Mouse (Mus musculus) stomach, embryonic 16.5 days (tissue): Measurements from ENCODE around the gene Mrtfb. TPM values are rescaled to one million over a fixed set of nuclear protein-coding genes. Genes with fewer than 3 reads are reported as not detected.
A peak's percentile ranks its signal among the peaks of the same experiment; 100 is the strongest.

Experiments
- ATAC-seq: fragments of 200-750 bp; cut with Nextera tagmentation; 2 replicates; pipeline ENCODE4 v1.8.0; 2017; ENCODE audit warnings: moderate number of reproducible peaks, moderate TSS enrichment; ENCODE audit not compliant: insufficient read depth, low FRiP score
- H3K27ac ChIP-seq: fragments of 300-500 bp; sonication (generic); 2 replicates; pipeline ENCODE4 v1.5.1; 2014; ENCODE audit warnings: low read length
- H3K27me3 ChIP-seq: fragments of 300-500 bp; sonication (generic); 2 replicates; pipeline ENCODE4 v1.6.1; 2014; ENCODE audit warnings: low read length, control low read depth, mixed read lengths; ENCODE audit not compliant: control insufficient read depth, insufficient read depth
- H3K36me3 ChIP-seq: fragments of 300-500 bp; sonication (generic); 2 replicates; pipeline ENCODE4 v1.6.1; 2014; ENCODE audit warnings: low read length; ENCODE audit not compliant: control insufficient read depth, insufficient read depth
- H3K4me1 ChIP-seq: fragments of 300-500 bp; sonication (generic); 2 replicates; pipeline ENCODE4 v1.6.1; 2014; ENCODE audit warnings: low read length, control low read depth, mixed read lengths; ENCODE audit not compliant: control insufficient read depth, insufficient read depth
- H3K4me2 ChIP-seq: fragments of 300-500 bp; sonication (generic); 2 replicates; pipeline ENCODE4 v1.6.1; 2014; ENCODE audit warnings: low read depth, low read length, mixed read lengths
- H3K4me3 ChIP-seq: fragments of 300-500 bp; sonication (generic); replicated peaks from 2 replicates; pipeline ENCODE4 v1.5.1; 2014; ENCODE audit warnings: mild to moderate bottlenecking, low read length
- H3K9ac ChIP-seq: fragments of 300-500 bp; sonication (generic); 2 replicates; pipeline ENCODE4 v1.6.1; 2014; ENCODE audit warnings: low read length
- H3K9me3 ChIP-seq: fragments of 300-500 bp; sonication (generic); replicated peaks from 2 replicates; pipeline ENCODE4 v1.6.1; 2016; ENCODE audit warnings: low read length, control low read depth; ENCODE audit not compliant: control insufficient read depth
- WGBS: fragments of 180-500 bp; shearing (Covaris S2); extraction: QIAGEN DNeasy Blood & Tissue Kit; methylation state at CpG from one replicate; pipeline ENCODE4 v1.1.7; 2014; 5-methylcytosine and 5-hydroxymethylcytosine counted together
- polyA plus RNA-seq: library from polyadenylated mRNA; unstranded; fragments of >200 nt; fragmentation: Nextera tagmentation; extraction: Ambion mirVana; gene quantifications from 2 replicates; pipeline ENCODE4 v1.2.1, GENCODE M21; 2015

The Mrtfb gene
- polyA plus RNA-seq, 1 experiment from 2014 or later = 19.3 TPM

GRCm38 (mm10) chr16:13353927-13354326 is 97.6 kb downstream of the Mrtfb start:
- Histone ChIP-seq H3K9ac (no peak overlapping the region), H3K36me3 (no peaks in the 10 kb centered on the region), H3K27ac (no peak overlapping the region), H3K27me3 (no peaks in the 10 kb centered on the region), H3K4me3 (no peak overlapping the region), H3K9me3 (no peaks in the 10 kb centered on the region), H3K4me2 (no peak overlapping the region), H3K4me1 (peaks cover 32% of the 10 kb centered on the region)
- WGBS = 41% methylated on average over 4 of the region's 4 CpGs
- no peak for ATAC-seq

- 0 out of 2 replicates have a peak overlapping the region, but pooled peaks have one; percentile 4 for H3K27ac ChIP-seq
- H3K4me2 ChIP-seq = no peak overlapping the region
- no peak overlapping the region for H3K4me3 ChIP-seq
- whole genome bisulfite sequencing = 42% methylated on average over 5 of the region's 5 CpGs
- no peaks in the 10 kb centered on the region for H3K27me3 ChIP-seq
- no peaks in the 10 kb centered on the region for H3K9me3 ChIP-seq
- H3K9ac ChIP-seq = no peak overlapping the region
- H3K36me3 ChIP-seq = no peaks in the 10 kb centered on the region
- H3K4me1 ChIP-seq = peaks cover 35% of the 10 kb centered on the region
- ATAC-seq = no peak
Observed at GRCm38 (mm10) chr16:13354431-13354830, 98.2 kb downstream of the Mrtfb start.

GRCm38 (mm10) chr16:13357806-13358679 is 101.8 kb downstream of the Mrtfb start:
- ATAC-seq = peak; percentile 71
- Histone ChIP-seq H3K27me3 (no peaks in the 10 kb centered on the region), H3K4me1 (peaks cover 39% of the 10 kb centered on the region), H3K4me2 (peak overlapping the region; percentile 43), H3K9me3 (no peaks in the 10 kb centered on the region), H3K4me3 (peak overlapping the region; percentile 9), H3K27ac (peak overlapping the region; percentile 76), H3K9ac (peak overlapping the region; percentile 48; the same call in 1 of the 2 replicates), H3K36me3 (no peaks in the 10 kb centered on the region)
- 14% methylated on average over 15 of the region's 15 CpGs for WGBS

- Histone ChIP-seq H3K4me1 (peaks cover 35% of the 10 kb centered on the region), H3K4me2 (peak overlapping the region; percentile 43), H3K36me3 (no peaks in the 10 kb centered on the region), H3K9me3 (no peaks in the 10 kb centered on the region), H3K27me3 (no peaks in the 10 kb centered on the region), H3K27ac (peak overlapping the region; percentile 76), H3K9ac (peak overlapping the region; percentile 18; the same call in 1 of the 2 replicates), H3K4me3 (peak overlapping the region; percentile 9; the same call in 1 of the 2 replicates)
- no peak for ATAC-seq
Observed at GRCm38 (mm10) chr16:13358741-13359140, 102.5 kb downstream of the Mrtfb start.

- Histone ChIP-seq H3K9ac (peak overlapping the region; percentile 51; the same call in 1 of the 2 replicates), H3K27ac (peak overlapping the region; percentile 55; the same call in 1 of the 2 replicates), H3K4me2 (peak overlapping the region; percentile 43), H3K27me3 (no peaks in the 10 kb centered on the region), H3K9me3 (no peaks in the 10 kb centered on the region), H3K36me3 (no peaks in the 10 kb centered on the region), H3K4me3 (peak overlapping the region; percentile 16; the same call in 1 of the 2 replicates), H3K4me1 (peaks cover 28% of the 10 kb centered on the region)
- ATAC-seq = peak; percentile 46; the same call in 1 of the 2 replicates
- 25% methylated on average over 9 of the region's 9 CpGs for WGBS
Observed at GRCm38 (mm10) chr16:13359405-13359858, 103.2 kb downstream of the Mrtfb start.

GRCm38 (mm10) chr16:13360208-13360607 is 103.9 kb downstream of the Mrtfb start:
- Histone ChIP-seq H3K4me1 (peaks cover 26% of the 10 kb centered on the region), H3K27me3 (no peaks in the 10 kb centered on the region), H3K9ac (0 out of 2 replicates have a peak overlapping the region, but pooled peaks have one; percentile 21), H3K4me3 (no peak overlapping the region), H3K27ac (no peak overlapping the region), H3K36me3 (no peaks in the 10 kb centered on the region), H3K9me3 (no peaks in the 10 kb centered on the region), H3K4me2 (no peak overlapping the region)
- ATAC-seq = no peak

GRCm38 (mm10) chr16:13360835-13361234 is 104.6 kb downstream of the Mrtfb start:
- ATAC-seq = no peak
- WGBS = 68% methylated on average over 5 of the region's 5 CpGs
- no peak overlapping the region for H3K27ac ChIP-seq

GRCm38 (mm10) chr16:13363141-13363540 is 106.9 kb downstream of the Mrtfb start:
- H3K27me3 ChIP-seq = no peaks in the 10 kb centered on the region
- no peak for ATAC-seq
- H3K9ac ChIP-seq = no peak overlapping the region
- no peak overlapping the region for H3K27ac ChIP-seq
- H3K4me3 ChIP-seq = no peak overlapping the region
- no peaks in the 10 kb centered on the region for H3K9me3 ChIP-seq
- H3K4me2 ChIP-seq = no peak overlapping the region
- no peaks in the 10 kb centered on the region for H3K36me3 ChIP-seq
- H3K4me1 ChIP-seq = peaks cover 28% of the 10 kb centered on the region
- 77% methylated on average over 5 of the region's 5 CpGs for whole genome bisulfite sequencing

More at GRCm38 (mm10) chr16:13360835-13361234, 104.6 kb downstream of the Mrtfb start:
- Histone ChIP-seq H3K4me1 (peaks cover 26% of the 10 kb centered on the region), H3K4me2 (no peak overlapping the region), H3K36me3 (no peaks in the 10 kb centered on the region), H3K9ac (no peak overlapping the region), H3K9me3 (no peaks in the 10 kb centered on the region), H3K4me3 (no peak overlapping the region), H3K27me3 (no peaks in the 10 kb centered on the region)

GRCm38 (mm10) chr16:13364145-13364544 is 107.9 kb downstream of the Mrtfb start:
- 55% methylated on average over 3 of the region's 3 CpGs for WGBS
- Histone ChIP-seq H3K9me3 (no peaks in the 10 kb centered on the region), H3K4me2 (no peak overlapping the region), H3K4me1 (peaks cover 20% of the 10 kb centered on the region), H3K27ac (no peak overlapping the region), H3K4me3 (no peak overlapping the region), H3K9ac (no peak overlapping the region), H3K27me3 (no peaks in the 10 kb centered on the region), H3K36me3 (no peaks in the 10 kb centered on the region)
- ATAC-seq = no peak
